Mouse (Mus musculus): ENCODE measurements around the gene Mrpl4.

Gene Mrpl4

GRCm38 (mm10) chr9:21002627-21003551 is at the start of gene Mrpl4:
TSS of gene Mrpl4 (plus strand) at chr9:21002738.
- peak; percentile 88 to 93 for DNase-seq

DNA sequence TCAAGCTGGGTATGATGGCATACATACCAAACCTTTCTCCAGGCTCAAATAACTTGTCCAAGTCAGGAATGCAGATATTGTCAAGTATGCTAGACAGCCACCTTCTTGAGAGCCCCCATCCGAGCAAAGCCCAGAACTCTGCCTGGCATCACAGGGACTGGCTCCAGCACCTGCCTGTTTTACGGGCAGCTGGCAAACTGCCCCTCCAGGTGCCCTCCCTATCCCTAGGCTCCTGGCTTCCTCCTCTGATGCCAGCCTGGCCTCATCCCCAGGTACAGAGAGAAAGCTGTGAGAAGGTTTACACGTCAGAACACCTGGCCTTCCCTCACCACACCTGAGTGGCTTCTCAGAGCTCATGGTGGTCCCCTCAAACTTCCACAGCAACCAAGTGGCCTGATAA is 45.5 kb upstream of the Mrpl4 start:
- no peak for DNase-seq

DNA sequence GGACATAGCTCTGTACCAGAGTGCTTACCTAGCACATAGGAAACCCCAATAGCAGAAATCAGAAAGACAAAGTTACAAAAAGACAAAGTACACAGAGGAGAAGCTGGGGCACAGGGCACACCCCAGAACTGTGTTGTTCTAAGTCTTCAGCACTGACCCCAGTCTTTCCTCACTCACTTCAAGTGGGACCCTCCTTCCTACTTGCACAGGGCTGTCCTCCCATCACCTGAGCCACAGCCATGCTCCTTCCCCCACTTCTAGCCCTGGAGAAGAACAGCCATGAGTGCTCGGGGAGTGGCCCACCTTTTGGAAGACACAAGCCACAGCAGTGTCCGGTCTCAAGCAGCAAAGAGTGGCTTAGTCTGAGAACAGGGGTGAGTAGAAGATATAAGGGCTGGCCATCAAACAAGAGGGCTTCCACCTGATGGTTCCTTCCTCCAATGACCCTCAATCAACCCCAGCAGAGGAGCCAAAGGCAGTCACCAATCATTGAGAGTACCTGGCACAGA is 43.1 kb upstream of the Mrpl4 start, which contains the start of gene Dnmt1:
TSS of gene Dnmt1 (minus strand) at position 459 of the 509 bp plus-strand sequence.
- no peak for DNase-seq

- DNase-seq = no peak
Measured at GRCm38 (mm10) chr9:20961557-20961956, 41.0 kb upstream of the Mrpl4 start.

DNA sequence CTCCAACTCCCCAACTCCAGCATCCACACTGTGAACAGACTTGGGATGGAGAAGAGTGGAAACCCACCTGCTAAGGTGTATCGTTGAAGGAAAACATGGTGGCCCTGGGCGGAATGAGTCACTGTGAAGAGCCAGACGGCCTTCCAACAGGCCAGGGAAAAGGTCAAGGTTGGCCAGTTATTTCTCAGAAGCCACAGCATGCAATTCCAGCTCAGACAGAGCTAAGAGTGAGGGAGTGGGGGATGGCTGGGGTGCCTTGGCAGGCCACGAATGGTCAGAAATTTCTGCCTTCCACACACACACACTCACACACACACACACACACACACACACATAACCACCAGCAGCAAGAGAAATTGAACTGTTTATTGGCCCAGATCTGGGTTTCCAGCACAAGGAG is 36.9 kb upstream of the Mrpl4 start:
- DNase-seq = no peak

GRCm38 (mm10) chr9:20966008-20966407 is 36.5 kb upstream of the Mrpl4 start:
- DNase-seq = no peak

GRCm38 (mm10) chr9:20966747-20967146 is 35.8 kb upstream of the Mrpl4 start:
- no peak for DNase-seq

- no peak for DNase-seq
Measured at GRCm38 (mm10) chr9:20971751-20972140, 30.8 kb upstream of the Mrpl4 start.

- DNase-seq = peak; percentile 47 to 77
Measured at GRCm38 (mm10) chr9:20972141-20972992, 30.2 kb upstream of the Mrpl4 start.

DNA sequence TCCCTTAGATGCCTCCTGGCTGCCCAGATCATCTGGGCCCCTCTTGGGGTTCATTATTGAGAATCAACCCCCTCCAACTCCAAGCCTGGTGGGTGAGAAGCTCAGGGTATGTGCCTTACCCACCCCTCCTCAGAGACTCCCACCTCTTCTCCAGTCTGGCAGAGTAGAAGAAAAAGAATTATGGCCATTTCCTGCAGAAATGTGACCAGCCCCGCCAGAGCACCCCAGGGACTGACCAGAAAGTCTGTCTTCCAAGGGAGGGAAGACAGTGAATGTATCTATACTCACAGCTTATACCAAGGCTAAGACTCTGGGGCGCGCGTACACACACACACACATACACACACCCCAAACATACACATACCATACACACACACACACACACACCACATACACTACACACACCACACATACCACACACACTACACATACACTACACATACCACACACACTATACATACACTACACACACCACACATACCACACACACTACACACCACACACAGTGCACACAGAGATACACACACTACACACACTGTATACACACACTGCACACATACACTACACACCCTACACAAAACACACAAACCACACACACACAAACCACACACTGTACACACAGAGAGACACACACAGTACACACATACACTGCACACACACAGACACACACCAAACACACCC is 29.4 kb upstream of the Mrpl4 start:
- DNase-seq = peak in 1 of 2 experiments; percentile 32

DNA sequence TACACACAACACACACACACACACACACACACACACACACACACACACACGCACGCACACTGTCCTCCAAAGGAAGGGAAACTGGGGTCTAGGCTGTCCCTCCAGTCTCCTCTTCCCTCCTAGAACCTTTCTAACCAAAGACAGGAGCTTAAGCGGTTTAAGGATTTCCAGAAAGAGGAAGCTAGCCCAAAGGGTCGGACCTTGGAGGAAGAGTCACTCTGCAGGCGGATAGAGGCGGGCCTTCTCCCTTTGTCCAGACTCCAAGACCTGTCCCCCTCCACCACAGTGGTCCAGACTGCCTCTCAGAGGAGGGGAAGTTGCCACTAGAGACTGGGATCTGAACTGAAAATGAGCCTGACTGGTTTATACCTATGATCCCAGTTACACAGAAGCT is 28.9 kb upstream of the Mrpl4 start:
- DNase-seq = peak in 1 of 2 experiments; percentile 59

DNA sequence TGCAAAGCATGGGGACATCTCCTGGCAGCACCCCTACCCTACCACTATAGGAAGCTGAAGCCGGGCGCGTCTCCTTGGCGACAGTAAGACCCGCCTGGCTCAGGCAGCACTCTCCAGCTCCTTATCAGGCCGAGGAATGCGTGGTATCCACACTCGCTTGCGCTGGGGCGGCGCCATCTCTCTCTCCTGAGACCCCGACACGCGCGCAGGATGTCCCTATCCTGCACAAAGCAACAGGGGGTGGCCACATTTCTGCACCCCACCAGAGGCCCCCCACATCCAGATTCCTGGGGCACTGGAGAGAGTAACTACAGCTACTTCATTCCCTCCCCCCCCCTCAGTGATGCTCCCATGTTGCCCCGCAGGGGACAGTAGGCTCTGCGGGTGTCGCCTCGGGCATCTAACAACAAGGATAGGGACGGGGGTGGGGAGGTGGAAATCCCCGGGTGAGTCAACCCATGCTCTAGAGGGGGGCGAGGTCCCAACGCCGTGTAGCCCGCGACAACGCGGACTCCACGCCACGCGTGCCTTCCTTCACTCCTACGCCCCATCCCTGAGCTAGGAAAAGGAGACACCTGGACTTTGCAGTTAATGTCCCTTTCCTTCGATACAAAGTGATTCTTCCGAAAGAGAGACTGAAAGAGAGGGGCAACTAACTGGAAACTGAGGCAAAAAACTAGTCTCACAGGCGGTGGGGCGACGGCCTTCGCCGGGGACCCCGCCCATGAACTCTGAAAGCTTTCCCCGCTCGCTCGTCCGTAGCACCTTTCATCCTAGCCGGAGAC is 26.9 kb upstream of the Mrpl4 start:
- DNase-seq = peak; percentile 55

DNA sequence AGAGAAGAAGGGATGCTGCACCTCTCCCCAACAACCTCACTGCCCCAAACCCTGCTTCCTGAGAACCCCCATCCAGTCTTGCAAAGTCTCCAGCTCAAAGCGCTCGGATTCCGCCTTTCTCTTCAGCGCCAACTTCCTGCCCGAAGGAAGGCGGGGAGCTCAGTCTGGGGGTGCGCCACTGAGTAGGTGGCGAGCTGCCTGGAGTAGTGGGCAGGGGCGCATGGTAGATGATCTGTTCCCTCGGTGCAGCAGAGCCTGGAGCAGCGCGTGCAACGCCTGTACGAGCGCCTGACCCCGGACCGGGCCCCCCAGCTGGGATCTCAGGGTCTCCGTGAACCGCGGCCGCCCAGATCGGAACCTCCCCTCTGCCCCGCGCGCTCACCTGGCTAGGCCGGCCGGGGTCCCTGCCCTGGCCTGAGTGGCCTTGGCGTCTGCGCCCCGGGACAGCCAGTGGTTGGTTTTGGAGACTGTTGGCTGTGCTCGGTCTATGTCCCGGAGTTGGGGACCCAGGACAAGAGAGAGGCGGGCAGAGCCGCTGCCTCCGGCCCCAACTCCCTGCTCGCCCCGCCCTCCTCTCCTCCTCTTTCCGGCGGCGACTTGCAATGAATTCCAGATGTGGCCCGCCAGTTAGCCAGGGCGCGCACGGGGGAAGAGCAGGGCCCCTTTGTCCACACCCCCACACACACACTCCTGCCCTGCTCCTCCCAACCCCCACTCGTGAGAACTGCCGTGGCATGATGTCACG is 26.1 kb upstream of the Mrpl4 start, which contains the start of gene S1pr2:
TSS of gene S1pr2 (minus strand) at position 566 of the 745 bp plus-strand sequence.
- DNase-seq = peak; percentile 83 to 89

DNA sequence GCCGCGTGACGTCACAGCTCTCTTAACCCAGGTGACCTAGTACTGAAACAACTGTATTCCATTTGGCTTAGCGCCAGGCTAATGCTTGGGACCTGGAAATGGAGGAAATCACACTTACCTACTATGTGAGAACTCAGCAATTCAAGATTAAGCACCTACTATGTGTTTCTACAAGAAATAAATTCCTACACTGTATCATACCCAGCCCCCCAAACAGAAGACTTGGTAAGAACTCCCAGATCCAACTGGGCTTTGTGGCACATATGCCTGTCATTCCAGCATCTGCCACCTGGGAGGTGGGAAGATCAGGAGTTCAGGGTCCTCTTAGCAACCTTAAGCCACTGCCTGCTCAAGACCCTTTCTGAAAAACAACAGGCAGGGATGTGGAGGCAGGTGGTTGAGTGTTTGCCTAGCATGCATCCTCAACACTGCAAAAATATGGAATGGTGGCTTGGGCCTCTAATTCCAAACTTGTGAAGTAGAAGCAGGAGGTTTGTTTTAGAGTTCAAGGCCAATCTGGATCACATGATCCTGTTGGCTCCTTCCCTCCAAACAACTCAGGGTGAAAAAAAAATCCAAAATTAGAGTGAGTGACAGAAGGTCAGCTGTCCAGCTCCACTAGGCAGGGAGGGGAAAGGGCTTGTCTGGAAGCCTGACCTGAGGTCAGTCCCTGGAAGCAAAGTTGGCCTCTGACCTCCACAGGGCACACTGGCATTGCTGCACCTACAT is 25.4 kb upstream of the Mrpl4 start:
- DNase-seq = no peak

- no peak for DNase-seq
Measured at GRCm38 (mm10) chr9:20978409-20979095, 24.0 kb upstream of the Mrpl4 start.

DNA sequence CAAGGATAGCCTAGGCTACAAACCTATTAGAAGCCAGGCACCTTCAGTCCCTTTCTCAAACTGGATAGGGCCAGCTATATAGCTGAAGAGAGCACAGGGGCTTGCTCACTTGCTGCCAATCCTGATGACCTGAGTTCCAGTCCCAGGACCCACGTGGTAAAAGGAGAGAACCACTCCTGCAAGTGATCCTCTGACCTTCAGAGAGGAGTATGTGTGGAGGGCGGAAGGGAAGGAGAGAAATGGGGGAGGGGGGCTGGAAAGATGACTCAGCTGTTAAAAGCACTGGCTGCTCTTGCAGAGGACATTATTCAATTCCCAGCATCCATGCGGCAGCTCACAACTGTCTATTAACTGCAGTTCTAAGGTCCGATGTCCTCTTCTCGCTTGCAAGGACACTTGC is 23.4 kb upstream of the Mrpl4 start:
- DNase-seq = no peak

DNA sequence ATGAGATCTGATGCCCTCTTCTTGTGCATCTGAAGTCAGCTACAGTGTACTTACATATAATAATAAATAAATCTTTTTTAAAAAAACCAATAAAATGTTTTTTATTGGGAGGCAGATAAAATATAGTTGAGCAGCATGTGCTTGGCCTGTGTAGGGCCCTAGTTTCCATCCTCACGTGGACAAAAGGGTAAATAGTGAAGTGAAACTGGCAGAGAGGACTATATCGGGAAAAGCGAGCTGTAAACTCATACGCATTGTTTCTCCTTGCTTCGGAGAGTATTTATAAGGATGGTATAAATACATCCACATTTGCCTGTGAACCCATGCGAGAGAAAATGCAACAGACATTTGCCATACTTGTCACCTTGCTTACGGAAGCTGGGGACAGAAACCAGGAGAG is 22.8 kb upstream of the Mrpl4 start:
- no peak for DNase-seq

- no peak for DNase-seq
Measured at GRCm38 (mm10) chr9:20982171-20982570, 20.4 kb upstream of the Mrpl4 start.

DNA sequence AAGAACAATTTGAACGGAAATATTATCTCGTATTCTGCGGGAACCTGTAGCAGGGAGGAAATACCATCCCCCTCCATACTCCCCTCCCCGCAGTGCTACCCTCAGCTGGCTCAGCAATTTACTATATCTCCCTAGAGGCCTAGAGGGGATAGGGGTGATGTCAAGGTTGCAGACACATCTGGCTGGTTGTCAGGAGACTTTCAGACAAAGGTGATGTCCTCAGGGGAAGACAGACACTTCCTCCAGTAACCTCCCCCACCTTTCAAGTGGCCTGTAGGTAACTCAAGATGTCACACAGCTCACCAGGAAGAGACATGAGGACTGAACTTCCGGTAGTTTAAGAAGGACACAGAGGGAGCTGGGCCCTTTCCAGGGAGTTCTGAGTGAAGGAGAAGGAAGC is 19.4 kb upstream of the Mrpl4 start:
- peak in 1 of 2 experiments; percentile 23 for DNase-seq
